Mouse (Mus musculus) mesoderm, embryonic 11.5 days (tissue): ENCODE results near the gene Ipmk.

Experiments
- DNase-seq: peaks from one replicate; pipeline ENCODE4 v3.0.0-alpha.2; 2012; ENCODE audit warnings: low read depth, low spot score

The Ipmk gene

GRCm38 (mm10) chr10:71347509-71347949, at the start of gene Ipmk:
Gene Ipmk, plus strand, starts transcription at chr10:71347763.
- peak; percentile 97 for DNase-seq

GRCm38 (mm10) chr10:71300161-71300560, 47.4 kb upstream of the Ipmk start:
- DNase-seq, result no peak

- DNase-seq, result no peak
Observed at GRCm38 (mm10) chr10:71302490-71302889, 45.1 kb upstream of the Ipmk start.

GRCm38 (mm10) chr10:71306190-71306589, 41.4 kb upstream of the Ipmk start:
- peak; percentile 66 for DNase-seq

GRCm38 (mm10) chr10:71306759-71307158, 40.8 kb upstream of the Ipmk start:
- DNase-seq, result no peak

- DNase-seq, result no peak
Observed at GRCm38 (mm10) chr10:71308199-71308598, 39.4 kb upstream of the Ipmk start.

- DNase-seq, result no peak
Observed at GRCm38 (mm10) chr10:71310288-71310687, 37.3 kb upstream of the Ipmk start.

- DNase-seq, result no peak
Observed at GRCm38 (mm10) chr10:71314596-71314995, 33.0 kb upstream of the Ipmk start.

GRCm38 (mm10) chr10:71316056-71316455, 31.5 kb upstream of the Ipmk start:
- no peak for DNase-seq

- DNase-seq, result no peak
Observed at GRCm38 (mm10) chr10:71316497-71316896, 31.1 kb upstream of the Ipmk start.

GRCm38 (mm10) chr10:71323669-71324068, 23.9 kb upstream of the Ipmk start:
- no peak for DNase-seq

- no peak for DNase-seq
Observed at GRCm38 (mm10) chr10:71326123-71326522, 21.4 kb upstream of the Ipmk start.

- DNase-seq, result peak; percentile 83
Observed at GRCm38 (mm10) chr10:71326789-71327188, 20.8 kb upstream of the Ipmk start.

GRCm38 (mm10) chr10:71327386-71327785, 20.2 kb upstream of the Ipmk start:
- DNase-seq, result no peak

GRCm38 (mm10) chr10:71328382-71328781, 19.2 kb upstream of the Ipmk start:
- DNase-seq, result no peak

GRCm38 (mm10) chr10:71328870-71329269, 18.7 kb upstream of the Ipmk start:
- no peak for DNase-seq

- DNase-seq, result no peak
Observed at GRCm38 (mm10) chr10:71329295-71329694, 18.3 kb upstream of the Ipmk start.

- no peak for DNase-seq
Observed at GRCm38 (mm10) chr10:71330070-71330469, 17.5 kb upstream of the Ipmk start.

GRCm38 (mm10) chr10:71331908-71332307, 15.7 kb upstream of the Ipmk start:
- no peak for DNase-seq

- DNase-seq, result no peak
Observed at GRCm38 (mm10) chr10:71332376-71332775, 15.2 kb upstream of the Ipmk start.

- DNase-seq, result no peak
Observed at GRCm38 (mm10) chr10:71332859-71333258, 14.7 kb upstream of the Ipmk start.

GRCm38 (mm10) chr10:71337733-71338132, 9.8 kb upstream of the Ipmk start:
- DNase-seq, result no peak

- DNase-seq, result no peak
Observed at GRCm38 (mm10) chr10:71338156-71338905, 9.2 kb upstream of the Ipmk start.

- no peak for DNase-seq
Observed at GRCm38 (mm10) chr10:71339463-71339862, 8.1 kb upstream of the Ipmk start.
